Mouse (Mus musculus) CH12.LX (cell line): ENCODE results near the gene Gm2381.
"Not testable (repeated sequence)": the region's sequence is repeated elsewhere in the genome, so short reads cannot be mapped to it uniquely, and the experiment has no call there.

Source experiments
- CTCF ChIP-seq, 2 experiments: IDR thresholded peaks in 1 of 2; conservative IDR thresholded peaks in 1 of 2; 2 replicates each; pipeline ENCODE4 v1.5.1; 2011 to 2012; ENCODE audit warnings: low read depth in 2 of 2, low read length in 2 of 2, improper control_type of control experiment in 1 of 2, inconsistent platforms in 1 of 2, mild to moderate bottlenecking in 1 of 2, moderate library complexity in 1 of 2
- E2F4 ChIP-seq: IDR thresholded peaks from 2 replicates; pipeline ENCODE4 v1.6.1; 2011; ENCODE audit warnings: low read depth, low read length, improper control_type of control experiment; ENCODE audit not compliant: insufficient replicate concordance
- ELF1 ChIP-seq: IDR thresholded peaks from 2 replicates; pipeline ENCODE4 v1.6.1; 2014; ENCODE audit warnings: low read depth, mild to moderate bottlenecking, inconsistent platforms, low read length, improper control_type of control experiment
- GABPA ChIP-seq: IDR thresholded peaks from 2 replicates; pipeline ENCODE4 v1.6.1; 2012; ENCODE audit warnings: low read depth, low read length, improper control_type of control experiment, inconsistent platforms; ENCODE audit not compliant: insufficient replicate concordance
- JUND ChIP-seq: conservative IDR thresholded peaks from 2 replicates; pipeline ENCODE4 v1.6.1; 2011; ENCODE audit warnings: low read depth, low read length, improper control_type of control experiment
- MXI1 ChIP-seq: IDR thresholded peaks from 2 replicates; pipeline ENCODE4 v1.6.1; 2011; ENCODE audit warnings: mild to moderate bottlenecking, low read depth, low read length, improper control_type of control experiment
- POLR2A ChIP-seq: IDR thresholded peaks from 2 replicates; pipeline ENCODE4 v1.6.1; 2011; ENCODE audit warnings: low read depth, mild to moderate bottlenecking, improper control_type of control experiment, low read length
- SIN3A ChIP-seq: IDR thresholded peaks from 2 replicates; pipeline ENCODE4 v1.6.1; 2012; ENCODE audit warnings: low read length, improper control_type of control experiment, inconsistent platforms
- SMC3 ChIP-seq: IDR thresholded peaks from 2 replicates; pipeline ENCODE4 v1.6.1; 2011; ENCODE audit warnings: low read depth, low read length, improper control_type of control experiment
- TCF12 ChIP-seq: IDR thresholded peaks from 2 replicates; pipeline ENCODE4 v1.6.1; 2014; ENCODE audit warnings: low read depth, mild to moderate bottlenecking, inconsistent platforms, low read length, improper control_type of control experiment

DNA sequence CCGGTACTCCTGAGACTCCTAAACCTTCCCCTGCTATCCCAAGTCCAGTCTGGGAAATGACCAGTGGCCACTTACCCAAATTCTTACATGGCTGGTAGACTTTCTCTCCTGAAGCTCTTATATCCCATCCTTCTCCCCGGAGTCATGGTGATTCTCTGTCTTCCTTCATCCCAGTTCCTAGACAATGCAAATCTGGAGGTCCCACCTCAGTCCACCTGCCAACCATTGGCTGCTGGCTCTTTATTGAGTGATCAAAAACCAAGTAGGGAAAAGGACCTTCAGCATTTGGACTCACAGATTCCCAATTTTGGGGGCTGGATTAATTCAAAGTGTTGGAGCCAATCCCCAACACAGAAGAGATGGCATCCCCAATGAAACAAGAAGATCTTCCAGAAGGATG, 31.0 kb upstream of the Gm2381 start:
- not testable (repeated sequence) for TF ChIP-seq CTCF (conservative IDR thresholded peaks at IDR 0.05 in 1 of 2, IDR thresholded peaks at IDR 0.05 in 1 of 2; ENCODE audit: low read depth in 2 of 2, low read length in 2 of 2); SIN3A; JUND; POLR2A; SMC3; GABPA; ELF1; MXI1; E2F4; TCF12
